Mouse (Mus musculus): ENCODE data around the gene Ndufa3. TPM values are rescaled to one million over a fixed set of nuclear protein-coding genes. Genes with fewer than 3 reads are reported as not detected.
"Not testable (repeated sequence)": the region's sequence is repeated elsewhere in the genome, so short reads cannot be mapped to it uniquely, and the experiment has no call there.

Gene Ndufa3
- 962 and 1,026 TPM in 2 replicates for polyA plus RNA-seq (2014; fragmentation: Nextera tagmentation; extraction: Ambion mirVana)

DNA sequence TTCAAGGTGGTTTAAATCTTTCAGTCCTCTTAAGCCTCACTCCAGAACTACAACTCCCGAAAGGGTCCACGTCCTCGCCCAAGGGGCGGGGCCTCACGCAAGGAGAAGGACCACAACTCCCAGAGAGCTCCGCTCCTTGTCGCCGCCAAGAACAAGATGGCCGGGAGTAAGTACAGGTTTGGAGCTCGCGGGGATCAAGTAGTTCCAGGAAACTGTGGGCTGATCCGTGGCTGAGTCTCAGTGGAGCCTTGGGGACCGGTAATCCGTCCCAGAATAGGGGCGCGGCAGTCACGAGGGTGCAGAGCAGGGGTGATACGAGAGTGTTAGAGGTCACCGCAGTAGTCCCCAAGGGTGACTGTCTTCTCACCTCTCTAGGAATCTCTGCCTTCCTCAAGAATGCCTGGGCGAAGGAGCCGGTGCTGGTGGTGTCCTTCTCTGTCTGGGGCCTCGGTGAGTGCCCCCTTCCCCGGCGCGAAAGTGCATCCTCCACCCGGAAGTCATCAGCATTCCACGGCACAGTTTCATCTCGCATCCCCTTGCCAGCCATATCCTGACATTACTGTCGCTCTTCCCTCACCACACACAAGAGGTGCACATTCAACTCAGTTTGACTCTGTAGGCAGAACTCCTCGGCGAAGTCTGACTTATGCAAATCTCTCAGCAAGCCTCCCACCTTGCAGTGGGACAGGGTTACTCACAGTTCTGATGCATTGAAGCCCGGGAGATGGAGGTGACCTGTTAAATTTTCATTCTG lies at the start of gene Ndufa3:
Gene Ndufa3 (plus strand): TSS at position 132 of the 754 bp plus-strand sequence.
- Histone ChIP-seq H3K9ac (ENCODE audit: low read length) (peak within 1 kb of the TSS; percentile 90), H3K36me3 (ENCODE audit: control insufficient read depth, insufficient read depth, low read length) (peaks cover 33% of the 10 kb centered on the region), H3K4me2 (ENCODE audit: low read length) (peak within 1 kb of the TSS; percentile 77), H3K27me3 (ENCODE audit: control insufficient read depth, insufficient read depth, low read length) (no peaks in the 10 kb centered on the region), H3K4me1 (ENCODE audit: control insufficient read depth in 2 of 2, insufficient read depth in 2 of 2, low read length in 2 of 2) (peaks cover 0 to 5% of the 10 kb centered on the region in 2 experiments; a peak in 1 of 4 replicates), H3K9me3 (ENCODE audit: control insufficient read depth, low read length) (no peaks in the 10 kb centered on the region), H3K27ac (replicated peaks in 1 of 2; ENCODE audit: control insufficient read depth in 1 of 2, insufficient read depth in 1 of 2, low read depth in 2 of 2, low read length in 2 of 2) (peak within 1 kb of the TSS; percentile 72 to 75), H3K4me3 (ENCODE audit: control insufficient read depth in 1 of 2, insufficient read depth in 1 of 2, low read depth in 1 of 2, low read length in 2 of 2) (peak within 1 kb of the TSS; percentile 76 to 96)
- WGBS, result under 1% methylated on average over 32 of the region's 32 CpGs
- ATAC-seq (ENCODE audit: insufficient number of reproducible peaks, insufficient read depth, low FRiP score, low read depth), result peak; percentile 91

- Histone ChIP-seq H3K36me3 (ENCODE audit: control insufficient read depth, insufficient read depth, low read length) (no peaks in the 10 kb centered on the region), H3K4me2 (ENCODE audit: low read length) (no peak overlapping the region), H3K9me3 (ENCODE audit: control insufficient read depth, low read length) (no peaks in the 10 kb centered on the region), H3K4me1 (ENCODE audit: control insufficient read depth in 2 of 2, insufficient read depth in 2 of 2, low read length in 2 of 2) (no peaks in the 10 kb centered on the region), H3K27me3 (ENCODE audit: control insufficient read depth, insufficient read depth, low read length) (no peaks in the 10 kb centered on the region), H3K9ac (ENCODE audit: low read length) (no peak overlapping the region), H3K4me3 (ENCODE audit: control insufficient read depth in 1 of 2, insufficient read depth in 1 of 2, low read depth in 1 of 2, low read length in 2 of 2) (no peak overlapping the region), H3K27ac (replicated peaks in 1 of 2; ENCODE audit: control insufficient read depth in 1 of 2, insufficient read depth in 1 of 2, low read depth in 2 of 2, low read length in 2 of 2) (no peak overlapping the region)
- no peak for ATAC-seq (ENCODE audit: insufficient number of reproducible peaks, insufficient read depth, low FRiP score, low read depth)
- WGBS, result 62% methylated on average over 6 of the region's 6 CpGs
These were observed 47.4 kb upstream of the Ndufa3 start for GRCm38 (mm10) chr7:3569725-3570124.

- ATAC-seq (ENCODE audit: insufficient number of reproducible peaks, insufficient read depth, low FRiP score, low read depth); H3K9me3 ChIP-seq (ENCODE audit: control insufficient read depth, low read length): not testable (repeated sequence)
These were observed 46.6 kb upstream of the Ndufa3 start for GRCm38 (mm10) chr7:3570580-3570979.

GRCm38 (mm10) chr7:3571847-3572246 lies 45.3 kb upstream of the Ndufa3 start:
- WGBS, result 74% methylated on average over 1 of the region's 1 CpGs
- ATAC-seq (ENCODE audit: insufficient number of reproducible peaks, insufficient read depth, low FRiP score, low read depth), result no peak
- Histone ChIP-seq H3K27me3 (ENCODE audit: control insufficient read depth, insufficient read depth, low read length) (no peaks in the 10 kb centered on the region), H3K36me3 (ENCODE audit: control insufficient read depth, insufficient read depth, low read length) (no peaks in the 10 kb centered on the region), H3K9me3 (ENCODE audit: control insufficient read depth, low read length) (no peaks in the 10 kb centered on the region), H3K4me3 (ENCODE audit: control insufficient read depth in 1 of 2, insufficient read depth in 1 of 2, low read depth in 1 of 2, low read length in 2 of 2) (no peak overlapping the region), H3K27ac (replicated peaks in 1 of 2; ENCODE audit: control insufficient read depth in 1 of 2, insufficient read depth in 1 of 2, low read depth in 2 of 2, low read length in 2 of 2) (no peak overlapping the region), H3K4me2 (ENCODE audit: low read length) (no peak overlapping the region), H3K4me1 (ENCODE audit: control insufficient read depth in 2 of 2, insufficient read depth in 2 of 2, low read length in 2 of 2) (no peaks in the 10 kb centered on the region), H3K9ac (ENCODE audit: low read length) (no peak overlapping the region)

More at GRCm38 (mm10) chr7:3570580-3570979, 46.6 kb upstream of the Ndufa3 start:
- H3K27ac ChIP-seq (replicated peaks in 1 of 2; ENCODE audit: control insufficient read depth in 1 of 2, insufficient read depth in 1 of 2, low read depth in 2 of 2, low read length in 2 of 2); H3K4me2 ChIP-seq (ENCODE audit: low read length); H3K4me1 ChIP-seq (ENCODE audit: control insufficient read depth in 2 of 2, insufficient read depth in 2 of 2, low read length in 2 of 2); H3K36me3 ChIP-seq (ENCODE audit: control insufficient read depth, insufficient read depth, low read length); H3K9ac ChIP-seq (ENCODE audit: low read length); H3K27me3 ChIP-seq (ENCODE audit: control insufficient read depth, insufficient read depth, low read length); H3K4me3 ChIP-seq (ENCODE audit: control insufficient read depth in 1 of 2, insufficient read depth in 1 of 2, low read depth in 1 of 2, low read length in 2 of 2): not testable (repeated sequence)
- 81% methylated on average over 3 of the region's 3 CpGs for WGBS

DNA sequence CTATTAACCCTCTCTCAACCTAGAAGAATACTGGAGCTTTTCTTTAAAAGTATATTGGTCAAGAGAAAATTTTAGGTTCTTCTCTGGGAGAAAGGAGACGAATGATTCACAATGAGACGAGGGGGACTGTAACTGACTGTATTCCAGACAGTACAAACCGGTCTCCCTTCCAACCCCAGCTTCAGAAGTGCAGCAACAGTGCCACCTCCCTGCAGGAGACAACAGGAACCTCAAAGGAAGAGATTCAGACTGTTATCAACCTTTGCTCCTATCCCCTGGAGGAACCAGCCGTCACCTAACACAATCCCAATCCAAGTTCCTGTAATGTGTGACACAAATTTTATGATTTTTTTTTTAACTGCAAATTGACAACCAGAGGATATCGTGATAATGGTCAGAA lies 43.0 kb upstream of the Ndufa3 start:
- Histone ChIP-seq H3K36me3 (ENCODE audit: control insufficient read depth, insufficient read depth, low read length) (no peaks in the 10 kb centered on the region), H3K27ac (replicated peaks in 1 of 2; ENCODE audit: control insufficient read depth in 1 of 2, insufficient read depth in 1 of 2, low read depth in 2 of 2, low read length in 2 of 2) (no peak overlapping the region), H3K9ac (ENCODE audit: low read length) (no peak overlapping the region), H3K9me3 (ENCODE audit: control insufficient read depth, low read length) (0 out of 2 replicates have a peak, but pooled peaks cover 4% of the 10 kb centered on the region), H3K4me2 (ENCODE audit: low read length) (no peak overlapping the region), H3K4me1 (ENCODE audit: control insufficient read depth in 2 of 2, insufficient read depth in 2 of 2, low read length in 2 of 2) (no peaks in the 10 kb centered on the region), H3K27me3 (ENCODE audit: control insufficient read depth, insufficient read depth, low read length) (no peaks in the 10 kb centered on the region), H3K4me3 (ENCODE audit: control insufficient read depth in 1 of 2, insufficient read depth in 1 of 2, low read depth in 1 of 2, low read length in 2 of 2) (no peak overlapping the region)
- no peak for ATAC-seq (ENCODE audit: insufficient number of reproducible peaks, insufficient read depth, low FRiP score, low read depth)
- WGBS, result 38% methylated on average over 5 of the region's 5 CpGs

DNA sequence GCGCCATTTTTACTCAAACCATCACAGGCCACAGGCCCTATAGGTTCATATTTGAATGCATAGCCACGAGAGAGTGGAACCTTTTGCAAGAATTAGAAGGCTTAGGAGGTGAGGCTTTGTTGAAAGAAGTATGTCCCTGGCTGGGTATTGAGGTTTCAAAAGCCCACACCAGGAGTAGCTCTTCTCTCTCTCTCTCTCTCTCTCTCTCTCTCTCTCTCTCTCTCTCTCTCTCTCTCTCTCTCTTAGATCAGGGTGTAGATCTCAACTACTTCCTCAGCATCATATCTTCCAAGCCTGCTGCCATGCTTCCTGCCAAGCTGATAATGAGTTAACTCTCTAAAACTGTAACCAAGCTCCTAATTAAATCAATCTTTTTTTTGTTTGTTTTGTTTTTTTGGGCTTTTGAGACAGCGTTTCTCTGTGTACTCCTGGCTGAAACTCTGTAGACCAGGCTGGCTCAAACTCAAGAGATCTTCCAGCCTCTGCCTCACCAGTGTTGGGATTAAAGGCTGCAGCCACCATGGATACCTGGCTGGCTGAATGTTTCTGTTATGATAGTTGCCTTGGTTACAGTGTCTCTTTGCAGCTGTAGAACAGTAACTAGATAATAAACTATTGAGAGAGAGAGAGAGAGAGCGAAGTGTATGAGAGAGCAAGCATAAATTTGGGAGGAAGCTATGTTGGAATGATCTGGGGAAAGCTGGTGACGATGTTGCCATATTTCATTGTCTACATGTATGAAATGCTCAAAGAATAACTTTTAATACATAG lies 40.6 kb upstream of the Ndufa3 start:
- 63% methylated on average over 5 of the region's 5 CpGs for WGBS
- Histone ChIP-seq H3K4me3 (ENCODE audit: control insufficient read depth in 1 of 2, insufficient read depth in 1 of 2, low read depth in 1 of 2, low read length in 2 of 2) (no peak overlapping the region), H3K36me3 (ENCODE audit: control insufficient read depth, insufficient read depth, low read length) (no peaks in the 10 kb centered on the region), H3K9ac (ENCODE audit: low read length) (no peak overlapping the region), H3K27me3 (ENCODE audit: control insufficient read depth, insufficient read depth, low read length) (no peaks in the 10 kb centered on the region), H3K4me1 (ENCODE audit: control insufficient read depth in 2 of 2, insufficient read depth in 2 of 2, low read length in 2 of 2) (no peaks in the 10 kb centered on the region), H3K4me2 (ENCODE audit: low read length) (no peak overlapping the region), H3K27ac (replicated peaks in 1 of 2; ENCODE audit: control insufficient read depth in 1 of 2, insufficient read depth in 1 of 2, low read depth in 2 of 2, low read length in 2 of 2) (no peak overlapping the region), H3K9me3 (ENCODE audit: control insufficient read depth, low read length) (0 out of 2 replicates have a peak, but pooled peaks cover 4% of the 10 kb centered on the region)
- ATAC-seq (ENCODE audit: insufficient number of reproducible peaks, insufficient read depth, low FRiP score, low read depth), result no peak

GRCm38 (mm10) chr7:3578196-3578595 lies 39.0 kb upstream of the Ndufa3 start:
- Histone ChIP-seq H3K9ac (ENCODE audit: low read length) (no peak overlapping the region), H3K4me2 (ENCODE audit: low read length) (no peak overlapping the region), H3K27me3 (ENCODE audit: control insufficient read depth, insufficient read depth, low read length) (no peaks in the 10 kb centered on the region), H3K9me3 (ENCODE audit: control insufficient read depth, low read length) (0 out of 2 replicates have a peak, but pooled peaks cover 4% of the 10 kb centered on the region), H3K4me1 (ENCODE audit: control insufficient read depth in 2 of 2, insufficient read depth in 2 of 2, low read length in 2 of 2) (no peaks in the 10 kb centered on the region), H3K4me3 (ENCODE audit: control insufficient read depth in 1 of 2, insufficient read depth in 1 of 2, low read depth in 1 of 2, low read length in 2 of 2) (no peak overlapping the region), H3K27ac (replicated peaks in 1 of 2; ENCODE audit: control insufficient read depth in 1 of 2, insufficient read depth in 1 of 2, low read depth in 2 of 2, low read length in 2 of 2) (no peak overlapping the region), H3K36me3 (ENCODE audit: control insufficient read depth, insufficient read depth, low read length) (no peaks in the 10 kb centered on the region)
- no peak for ATAC-seq (ENCODE audit: insufficient number of reproducible peaks, insufficient read depth, low FRiP score, low read depth)
- 70% methylated on average over 2 of the region's 2 CpGs for whole genome bisulfite sequencing
